Mouse (Mus musculus) adrenal gland, adult (tissue): ENCODE results near the gene Haus7.
A peak's percentile ranks its signal among the peaks of the same experiment; 100 is the strongest.
"Not testable (repeated sequence)": the region's sequence is repeated elsewhere in the genome, so short reads cannot be mapped to it uniquely, and the experiment has no call there.

ENCODE experiments used
- DNase-seq, 2 experiments: peaks; one replicate each; pipeline ENCODE4 v3.0.0; 2022 to 2023; ENCODE audit warnings: low spot score in 1 of 2; ENCODE audit not compliant: inconsistent age in 2 of 2

Gene Haus7

DNA sequence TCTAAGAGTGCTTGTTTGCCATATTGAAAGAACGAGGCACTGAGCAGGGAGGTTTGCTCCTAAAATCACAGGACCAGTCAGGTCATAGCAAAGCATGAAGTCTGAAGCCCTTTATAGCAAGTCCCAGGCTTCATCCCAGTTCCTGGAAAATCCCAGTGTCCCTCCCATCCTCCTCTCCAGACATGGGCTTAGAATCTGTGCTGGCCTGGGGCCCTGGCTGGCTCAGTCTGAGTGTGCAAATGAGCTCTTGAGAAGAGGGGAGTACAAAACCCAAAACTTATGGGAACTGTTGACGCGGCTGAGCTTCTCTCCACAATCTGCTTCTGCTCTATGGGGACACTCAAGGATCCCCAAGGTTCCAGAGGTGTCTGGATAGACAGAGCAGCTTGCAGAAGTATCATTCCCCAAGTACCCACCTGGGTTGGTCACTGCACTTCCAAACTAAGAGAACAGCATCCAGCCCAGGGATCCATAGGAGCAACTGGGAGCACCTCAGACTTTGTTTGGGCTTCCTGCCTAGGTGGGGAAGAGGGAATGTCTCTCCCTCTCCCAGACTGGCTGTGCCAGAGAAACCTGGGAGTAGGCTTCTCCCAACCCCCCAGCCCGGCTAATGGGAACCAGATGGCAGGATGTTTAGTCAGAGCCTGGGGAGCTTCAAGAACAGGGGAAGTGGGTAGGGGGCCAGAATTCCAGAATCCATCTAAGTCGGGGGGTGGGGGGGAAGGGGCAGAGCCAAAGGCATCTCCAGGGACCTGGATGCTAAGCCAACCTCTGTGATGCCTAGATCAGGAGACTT, 8.8 kb upstream of the Haus7 start:
- DNase-seq, result no peak

GRCm38 (mm10) chrX:73465483-73466186, 6.8 kb upstream of the Haus7 start:
- DNase-seq, result peak; percentile 60 to 73

GRCm38 (mm10) chrX:73460792-73461191, 1.9 kb upstream of the Haus7 start:
- DNase-seq, result no peak

- peak; percentile 49 to 85 for DNase-seq
Observed at GRCm38 (mm10) chrX:73451949-73452348, 6.9 kb downstream of the Haus7 start.

DNA sequence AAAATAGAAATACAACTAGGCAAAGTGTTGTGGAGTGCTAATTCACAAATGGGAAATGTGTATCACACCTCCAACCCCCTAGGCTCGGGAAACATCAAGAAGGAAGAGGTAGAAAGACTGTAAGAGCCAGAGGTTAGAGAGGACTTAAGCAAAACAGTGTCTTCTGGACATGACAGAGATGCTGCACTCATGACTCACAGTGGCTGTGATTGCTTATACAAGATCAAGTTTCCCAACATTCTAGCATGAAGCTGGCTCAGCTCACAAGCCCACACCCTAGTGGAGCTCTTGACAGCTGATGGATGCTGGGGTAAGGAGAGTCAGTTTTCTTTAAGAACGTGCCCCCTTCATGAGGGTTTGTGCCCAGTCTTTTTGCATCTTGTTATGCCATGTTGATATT, 17.4 kb downstream of the Haus7 start:
- DNase-seq, result peak in 1 of 2 experiments; percentile 49

DNA sequence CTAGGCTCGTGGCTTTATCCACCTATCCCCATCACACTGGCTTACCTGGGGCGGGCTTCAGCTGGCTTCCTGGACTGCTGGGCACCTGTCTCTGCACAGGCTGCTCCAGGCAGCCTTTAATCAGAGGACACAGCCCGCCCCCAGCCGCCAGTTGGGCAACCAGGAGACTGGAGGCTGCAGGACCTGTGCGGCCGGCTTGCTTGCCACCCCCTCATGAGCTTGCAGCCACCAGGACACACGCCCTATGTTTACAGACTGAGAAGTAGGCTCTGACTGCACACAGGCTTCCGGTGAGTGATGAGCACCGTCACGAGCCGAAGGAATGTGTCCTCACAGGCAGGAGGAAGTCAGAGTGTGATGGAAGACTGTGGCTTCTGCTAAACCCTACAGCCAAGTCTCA, 23.6 kb downstream of the Haus7 start, which contains the start of gene Trex2:
Gene Trex2 (minus strand): TSS at position 93 of the 400 bp plus-strand sequence.
- no peak for DNase-seq

DNA sequence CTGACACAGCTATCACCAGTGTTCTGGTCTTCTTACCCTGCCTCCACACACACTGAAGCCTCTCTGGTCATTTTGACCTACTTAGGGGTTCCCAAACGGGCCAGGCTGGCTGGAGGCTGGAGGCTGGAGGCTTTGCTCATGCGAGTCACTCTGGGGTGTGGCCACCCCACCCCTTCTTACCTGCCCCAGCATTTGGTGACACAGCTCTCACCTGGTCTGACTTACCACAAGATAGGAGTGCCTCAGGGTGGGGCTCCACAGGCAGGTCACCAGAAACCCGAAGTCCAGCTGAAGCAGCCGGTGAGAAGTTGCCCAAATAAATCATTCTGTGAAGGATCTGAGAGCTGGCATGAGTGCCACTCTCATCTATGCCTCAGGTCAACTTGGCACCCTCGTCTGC, 26.0 kb downstream of the Haus7 start:
- no peak for DNase-seq

- DNase-seq, result peak in 1 of 2 experiments; percentile 49
Observed at GRCm38 (mm10) chrX:73430036-73430435, 28.8 kb downstream of the Haus7 start.

DNA sequence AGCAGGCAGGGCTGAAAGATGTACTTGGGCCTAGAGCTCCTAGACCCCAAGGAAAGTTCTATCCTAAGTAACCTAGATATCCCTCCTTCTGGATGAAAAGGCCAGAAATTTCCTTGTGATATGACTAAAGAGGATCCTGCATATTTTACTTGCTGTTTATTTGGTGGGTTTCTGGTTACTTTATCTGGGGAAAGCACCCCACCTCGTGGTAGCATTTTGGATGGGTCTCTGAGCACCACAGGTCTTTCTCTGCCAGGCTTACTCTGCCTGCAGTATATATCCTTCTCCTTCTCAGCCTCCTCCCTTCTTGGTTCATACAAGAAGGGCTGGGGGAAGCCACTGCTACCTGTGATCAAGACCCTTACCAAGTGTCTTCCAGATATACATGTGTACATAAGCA, 46.1 kb downstream of the Haus7 start:
- no peak for DNase-seq

DNA sequence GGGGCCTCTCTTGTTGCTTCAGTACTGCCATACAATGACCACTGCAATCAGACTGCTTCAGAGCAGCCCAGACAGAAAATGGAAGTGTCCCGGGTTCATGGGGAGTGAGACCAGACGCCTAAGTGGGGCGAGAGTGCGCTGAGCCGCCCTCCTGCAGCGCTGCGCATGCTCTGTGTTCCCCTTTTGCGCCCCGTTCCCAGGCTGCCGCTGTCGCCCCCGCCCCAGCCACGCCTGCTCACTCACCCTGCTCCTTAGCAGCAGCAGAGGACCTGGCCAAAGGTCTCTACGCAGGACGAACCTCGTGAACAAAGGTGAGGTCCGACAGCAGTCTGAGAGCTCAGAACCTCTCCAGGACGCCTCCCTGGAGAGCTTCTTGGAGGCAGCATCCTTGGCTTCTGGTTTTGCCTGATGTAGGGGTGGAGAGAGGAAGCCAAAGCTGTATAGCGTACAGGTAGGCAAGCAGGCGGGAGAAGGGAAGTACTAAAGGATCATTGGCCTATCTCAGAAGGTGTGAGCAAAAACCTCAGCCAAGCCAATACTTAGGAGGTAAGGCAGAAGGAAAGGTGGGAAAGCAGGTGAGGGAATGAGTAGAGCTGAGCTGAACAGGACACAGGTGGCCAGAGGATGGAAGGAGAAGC, 47.8 kb downstream of the Haus7 start, which contains the start of gene Zfp92:
Gene Zfp92 (plus strand): TSS at position 217 of the 638 bp plus-strand sequence.
- DNase-seq, result peak in 1 of 2 experiments; percentile 27

GRCm38 (mm10) chrX:73401616-73402015, 57.2 kb downstream of the Haus7 start:
- no peak for DNase-seq

DNA sequence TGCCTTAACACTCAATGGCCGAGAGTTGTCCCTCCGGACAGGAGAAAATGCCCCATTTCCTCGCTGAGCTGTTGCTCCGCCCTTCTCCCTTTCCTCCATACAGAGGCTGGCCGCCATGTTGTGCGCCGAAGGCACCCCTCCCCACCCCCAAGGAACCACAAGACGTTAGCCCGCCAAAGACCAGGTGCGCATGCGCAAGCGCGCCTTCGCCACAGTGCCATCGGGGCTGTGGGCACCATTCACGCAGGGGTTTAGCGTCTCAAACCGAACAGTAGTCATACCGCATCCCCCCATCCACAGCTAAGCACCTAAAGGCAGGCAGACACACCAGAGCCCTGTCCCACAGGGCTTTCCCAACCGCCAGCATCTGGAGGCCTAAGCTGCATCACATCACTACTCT, 57.9 kb downstream of the Haus7 start:
- no peak for DNase-seq

GRCm38 (mm10) chrX:73398636-73399035, 60.2 kb downstream of the Haus7 start, which contains the start of gene Gm18336:
Gm18336 (minus strand) TSS chrX:73398736.
- not testable (repeated sequence) for DNase-seq

DNA sequence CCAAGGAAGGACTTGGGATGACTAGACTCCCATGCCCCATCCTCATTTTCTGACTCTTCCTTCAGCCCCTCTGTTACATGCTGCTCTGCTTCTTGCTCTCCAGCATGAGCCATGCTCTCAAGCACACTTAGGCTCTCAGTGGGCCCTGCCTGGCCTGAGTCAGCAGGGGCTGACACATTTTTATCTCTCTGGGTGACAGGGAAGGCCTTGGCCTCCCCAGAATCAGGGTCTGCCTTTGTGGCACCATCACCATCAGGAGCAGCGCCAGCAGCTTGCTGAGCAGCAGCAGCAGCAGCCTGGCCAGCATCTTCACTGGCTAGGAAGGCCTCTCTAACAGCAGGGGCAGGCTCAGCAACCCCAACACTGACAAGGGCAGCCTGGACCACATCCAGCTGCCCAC, 62.4 kb downstream of the Haus7 start:
- DNase-seq, result peak; percentile 55 to 74

GRCm38 (mm10) chrX:73391481-73391880, 67.4 kb downstream of the Haus7 start:
- no peak for DNase-seq
